Mouse (Mus musculus) brain, embryonic 14.5 days (tissue): ENCODE data around the gene Arhgef3. TPM values are rescaled to one million over a fixed set of nuclear protein-coding genes. Genes with fewer than 3 reads are reported as not detected.

Experiments
- DNase-seq: peaks from one replicate; pipeline ENCODE4 v3.0.0-alpha.2; 2011; ENCODE audit warnings: low read depth
- CTCF ChIP-seq: fragments of 200-500 bp; IDR thresholded peaks from 2 replicates; pipeline ENCODE4 v1.5.1; 2012; ENCODE audit warnings: inconsistent platforms, mild to moderate bottlenecking, moderate library complexity, borderline replicate concordance; ENCODE audit not compliant: insufficient read depth, insufficient read length; ENCODE audit errors: extremely low read depth
- POLR2A ChIP-seq: fragments of 200-500 bp; IDR thresholded peaks from 2 replicates; pipeline ENCODE4 v1.6.1; 2012; ENCODE audit warnings: mild to moderate bottlenecking, inconsistent platforms, borderline replicate concordance; ENCODE audit not compliant: poor library complexity, insufficient read depth, insufficient read length, severe bottlenecking; ENCODE audit errors: extremely low read depth
- polyA plus RNA-seq: library from polyadenylated mRNA; depleted of rRNA; stranded (reverse); fragments of >200 nt; gene quantifications from 2 replicates; pipeline ENCODE4 v1.2.3, GENCODE M21; 2012; rRNA removed

Gene Arhgef3
- polyA plus RNA-seq, 1 experiment: 4.9 TPM

DNA sequence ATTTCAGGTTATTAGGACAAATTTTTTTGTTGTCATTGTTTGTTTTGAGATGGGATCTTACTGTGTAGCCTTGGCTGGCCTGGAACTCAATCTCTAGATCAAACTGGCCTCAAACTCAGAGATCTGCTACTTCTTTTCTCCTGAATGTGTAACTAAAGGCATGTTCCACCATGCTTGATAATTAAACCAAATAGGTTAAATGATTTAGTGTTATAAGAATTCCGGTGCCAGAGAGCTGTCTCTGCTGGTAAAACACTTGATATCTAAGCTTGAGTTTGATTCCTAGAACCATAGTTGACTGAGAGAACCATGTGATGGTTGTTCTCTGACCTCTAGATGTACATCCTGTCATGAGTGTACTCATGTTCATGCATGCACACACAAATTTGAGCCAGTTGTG, 321.4 kb downstream of the Arhgef3 start:
- no peak for TF ChIP-seq POLR2A
- no peak for DNase-seq

DNA sequence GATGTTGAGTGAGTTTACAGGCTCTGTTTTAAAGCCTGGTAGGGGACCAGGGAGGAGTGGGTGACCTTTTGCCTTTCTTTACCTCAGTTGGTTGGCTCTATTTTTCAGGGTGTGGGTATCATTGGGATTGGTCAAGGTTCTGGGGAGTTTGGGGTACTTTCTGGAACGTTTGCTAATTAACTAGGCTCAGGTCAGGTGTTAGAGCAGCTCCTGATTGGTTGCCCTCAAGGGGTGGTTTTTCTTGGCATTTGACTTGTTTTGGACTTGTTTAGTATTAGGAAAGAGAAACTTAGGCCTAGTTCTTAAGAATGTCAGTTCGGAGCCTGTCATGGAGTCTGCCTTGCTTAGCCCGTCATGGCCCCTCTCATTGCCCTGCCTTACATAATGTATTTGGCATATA, 322.1 kb downstream of the Arhgef3 start:
- TF ChIP-seq CTCF (no peak), POLR2A (no peak)
- no peak for DNase-seq

DNA sequence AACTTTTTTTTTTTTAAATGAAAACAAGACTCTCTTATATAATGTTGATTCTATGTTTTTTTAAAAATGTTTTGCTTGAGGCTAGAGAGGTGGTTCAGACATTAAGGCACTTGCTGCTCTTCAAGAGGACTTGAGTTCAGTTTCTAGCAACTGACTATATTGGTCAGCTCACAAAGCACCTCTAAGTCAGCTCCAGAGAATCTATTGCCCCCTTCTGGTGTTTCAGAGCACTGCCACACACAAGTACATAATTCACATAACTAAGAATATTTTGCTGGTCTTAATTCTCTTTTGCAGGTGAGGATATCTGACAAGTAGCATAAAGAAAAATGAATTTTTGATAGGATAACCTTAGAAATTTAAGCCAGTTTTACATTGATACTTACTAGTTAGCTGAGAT, 326.2 kb downstream of the Arhgef3 start:
- TF ChIP-seq CTCF: peak; percentile 37; the same call in 1 of the 2 replicates
- TF ChIP-seq POLR2A: no peak
- peak; percentile 50 for DNase-seq

DNA sequence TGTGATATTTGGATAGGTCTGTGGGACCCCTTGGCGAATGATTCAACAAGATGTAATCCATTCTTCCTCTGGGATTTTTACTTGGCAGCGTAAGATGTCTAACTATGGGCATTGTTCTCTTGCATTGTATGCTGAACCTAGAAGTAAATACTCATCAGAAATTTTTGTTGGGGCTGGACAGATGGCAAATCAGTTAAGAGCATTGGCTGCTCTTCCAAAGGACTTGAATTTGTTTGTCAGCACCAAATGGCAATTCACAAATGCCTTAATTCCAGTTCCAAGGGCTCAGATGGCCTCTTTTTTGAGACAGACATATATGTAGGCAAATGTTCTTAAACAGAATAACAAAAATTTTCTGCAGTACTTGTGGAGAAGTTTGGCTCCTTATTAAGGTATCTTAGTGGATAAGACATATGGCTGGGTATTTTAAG, 330.2 kb downstream of the Arhgef3 start:
- TF ChIP-seq CTCF: no peak
- no peak for TF ChIP-seq POLR2A
- DNase-seq: peak; percentile 32

DNA sequence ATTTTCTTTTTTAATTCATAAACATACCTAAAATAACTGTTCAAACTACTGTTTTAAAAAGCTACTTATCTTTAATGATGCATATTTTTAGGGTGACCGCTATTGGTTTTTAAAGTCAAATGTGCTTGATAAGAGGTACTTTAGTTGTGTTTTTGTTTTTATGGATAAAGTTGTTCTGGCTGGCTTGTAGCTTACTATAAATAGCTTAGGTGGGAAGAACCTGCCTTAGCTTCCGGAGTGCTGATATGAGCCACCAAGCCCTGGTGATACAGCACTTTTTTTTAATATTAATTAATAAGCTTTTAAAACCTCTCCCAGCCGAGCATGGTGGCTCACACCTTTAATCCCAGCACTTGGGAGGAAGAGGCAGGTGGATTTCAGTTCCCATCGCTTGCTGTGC, 332.3 kb downstream of the Arhgef3 start:
- no peak for DNase-seq
- no peak for TF ChIP-seq CTCF

Other genes with a start within 250 kb of the Arhgef3 start
- gene Asb14, start 220.3 kb upstream of the Arhgef3 start, polyA plus RNA-seq: not detected in 2 replicates
- gene Appl1, start 143.7 kb upstream of the Arhgef3 start, polyA plus RNA-seq: 31.5 and 32.1 TPM in 2 replicates
- 0.22 TPM in 1 of 2 replicates, not detected in the other for gene Hesx1, start 120.5 kb upstream of the Arhgef3 start, polyA plus RNA-seq
- gene Il17rd, start 76.0 kb upstream of the Arhgef3 start, polyA plus RNA-seq: 4.7 and 7.4 TPM in 2 replicates